22 mouse cellular contexts compared by ENCODE assay signal in the genomic region with DNA sequence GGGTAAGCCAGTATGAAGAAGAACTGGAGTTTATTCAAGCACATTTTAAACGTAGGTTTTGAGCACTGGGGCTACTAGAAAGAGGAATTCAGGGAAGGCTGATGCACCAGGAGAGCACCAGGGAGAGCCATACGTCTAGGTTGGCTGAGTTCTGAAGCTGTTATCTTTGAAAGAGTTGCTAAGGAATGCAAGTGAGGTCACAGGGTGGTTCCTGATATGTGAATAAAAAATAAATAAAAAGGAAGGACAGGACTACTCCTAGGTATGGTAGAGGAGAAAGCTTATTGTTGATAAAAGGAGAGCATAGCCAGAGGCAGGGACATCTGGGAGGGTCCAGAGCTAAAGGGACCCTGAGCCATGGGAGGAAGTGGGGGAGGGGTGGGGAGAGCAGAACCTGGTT. TPM values are rescaled to one million over a fixed set of nuclear protein-coding genes. Genes with fewer than 3 reads are reported as not detected.
DNase-seq lines count a peak whose midpoint lies in the region; ATAC-seq and TF ChIP-seq lines count a peak whose summit lies in the region.
"Had no signal": no experiment of that assay in that cellular context is flagged by ENCODE, and none has a peak within 500 bp of the region (broad histone marks: within the 10 kb centered on the region; RNA-seq: fewer than 3 reads in every experiment).

No protein-coding gene starts in this region.

- DNase-seq in lung, postnatal 0 days (ENCODE audit: low spot score) = peak; percentile 40
- no peak for DNase-seq in lung, postnatal 36 days
- DNase-seq in stomach, postnatal 0 days (ENCODE audit: low spot score) = no peak
- DNase-seq: adrenal gland, adult 2 months; adrenal gland, postnatal 10 days; adrenal gland, postnatal 25 days; cerebellum, adult 11 months; cerebellum, adult 18-20 months; cerebellum, adult 8-10 months; cerebellum, adult 9-11 months; cerebellum, postnatal 14 days; cerebellum, postnatal 36 days; embryo, embryonic 11 days; forebrain, postnatal 0 days had no signal

- no peak overlapping the region for H3K4me2 ChIP-seq in lung, postnatal 0 days (replicated peaks; ENCODE audit: low read depth, low read length)
- H3K4me2 ChIP-seq in stomach, embryonic 15.5 days = no peak overlapping the region
- no peak overlapping the region for H3K4me2 ChIP-seq in stomach, postnatal 0 days (replicated peaks; ENCODE audit: low read depth)
- no peak overlapping the region for H3K4me2 ChIP-seq in forebrain, embryonic 15.5 days (replicated peaks)
- H3K4me2 ChIP-seq: embryonic facial prominence, embryonic 13.5 days; embryonic facial prominence, embryonic 15.5 days; forebrain, embryonic 12.5 days had no signal

- no peaks in the 10 kb centered on the region for H3K36me3 ChIP-seq in lung, postnatal 0 days (ENCODE audit: insufficient read depth, low read length)
- no peaks in the 10 kb centered on the region for H3K36me3 ChIP-seq in stomach, embryonic 15.5 days
- no peaks in the 10 kb centered on the region for H3K36me3 ChIP-seq in stomach, postnatal 0 days (ENCODE audit: control insufficient read depth, insufficient read depth, low read length)
- no peaks in the 10 kb centered on the region for H3K36me3 ChIP-seq in forebrain, embryonic 15.5 days
- H3K36me3 ChIP-seq: embryonic facial prominence, embryonic 15.5 days; forebrain, embryonic 10.5 days; forebrain, embryonic 12.5 days had no signal

- H3K4me3 ChIP-seq in lung, postnatal 0 days (ENCODE audit: low read depth, low read length) = no peak overlapping the region
- no peak overlapping the region for H3K4me3 ChIP-seq in stomach, embryonic 15.5 days (replicated peaks)
- H3K4me3 ChIP-seq in stomach, postnatal 0 days (ENCODE audit: low read depth, low read length) = no peak overlapping the region
- no peak overlapping the region for H3K4me3 ChIP-seq in forebrain, embryonic 15.5 days
- H3K4me3 ChIP-seq: embryonic facial prominence, embryonic 13.5 days; embryonic facial prominence, embryonic 15.5 days; erythroblast, embryonic 14.5 days; forebrain, embryonic 10.5 days; forebrain, embryonic 12.5 days had no signal

- no peaks in the 10 kb centered on the region for H3K27me3 ChIP-seq in lung, postnatal 0 days (replicated peaks; ENCODE audit: insufficient read depth, low read length)
- no peaks in the 10 kb centered on the region for H3K27me3 ChIP-seq in stomach, embryonic 15.5 days (replicated peaks)
- H3K27me3 ChIP-seq in stomach, postnatal 0 days (ENCODE audit: control insufficient read depth, insufficient read depth, low read length) = no peaks in the 10 kb centered on the region
- no peaks in the 10 kb centered on the region for H3K27me3 ChIP-seq in forebrain, embryonic 15.5 days
- H3K27me3 ChIP-seq: embryonic facial prominence, embryonic 13.5 days; embryonic facial prominence, embryonic 15.5 days; forebrain, embryonic 12.5 days had no signal

- no peaks in the 10 kb centered on the region for H3K9me3 ChIP-seq in lung, postnatal 0 days (ENCODE audit: low read length)
- H3K9me3 ChIP-seq in stomach, embryonic 15.5 days = no peaks in the 10 kb centered on the region
- H3K9me3 ChIP-seq in stomach, postnatal 0 days (ENCODE audit: control insufficient read depth, low read length) = no peaks in the 10 kb centered on the region
- H3K9me3 ChIP-seq in forebrain, embryonic 15.5 days = no peaks in the 10 kb centered on the region
- H3K9me3 ChIP-seq: embryonic facial prominence, embryonic 13.5 days; embryonic facial prominence, embryonic 15.5 days; forebrain, embryonic 10.5 days; forebrain, embryonic 12.5 days had no signal

- peak; percentile 17; the same call in 1 of the 2 replicates for TF ChIP-seq EP300 in lung, postnatal 0 days (IDR thresholded peaks at IDR 0.05)
- no peak for TF ChIP-seq EP300 in stomach, postnatal 0 days (optimal IDR thresholded peaks at IDR 0.05)

- H3K9ac ChIP-seq in lung, postnatal 0 days (replicated peaks; ENCODE audit: low read depth) = no peak overlapping the region
- no peak overlapping the region for H3K9ac ChIP-seq in stomach, embryonic 15.5 days
- H3K9ac ChIP-seq in stomach, postnatal 0 days (ENCODE audit: low read length) = no peak overlapping the region
- no peak overlapping the region for H3K9ac ChIP-seq in forebrain, embryonic 15.5 days (replicated peaks)
- H3K9ac ChIP-seq: embryonic facial prominence, embryonic 13.5 days; embryonic facial prominence, embryonic 15.5 days; forebrain, embryonic 12.5 days; forebrain, postnatal 0 days had no signal

- TF ChIP-seq CTCF in lung, postnatal 0 days (IDR thresholded peaks at IDR 0.05) = 0 out of 2 replicates have a peak, but pooled peaks have one; percentile 6
- TF ChIP-seq CTCF in stomach, postnatal 0 days (IDR thresholded peaks at IDR 0.05; ENCODE audit: low read depth) = peak; percentile 1; the same call in 1 of the 2 replicates

- WGBS in lung, postnatal 0 days = 19% methylated on average over 2 of the region's 2 CpGs
- WGBS in stomach, embryonic 15.5 days = 24% methylated on average over 2 of the region's 2 CpGs
- WGBS in stomach, postnatal 0 days = 35% methylated on average over 2 of the region's 2 CpGs
- 51% methylated on average over 2 of the region's 2 CpGs for WGBS in forebrain, embryonic 15.5 days

- ATAC-seq in lung, postnatal 0 days = peak; percentile 71
- 0 out of 2 replicates have a peak, but pooled peaks have one; percentile 31 for ATAC-seq in stomach, embryonic 15.5 days (ENCODE audit: insufficient read depth, low FRiP score, low read depth)
- peak; percentile 82 for ATAC-seq in stomach, postnatal 0 days (ENCODE audit: low FRiP score, low TSS enrichment)
- ATAC-seq in forebrain, embryonic 15.5 days (replicated peaks) = no peak
- ATAC-seq: forebrain, embryonic 14.5 days; forebrain, postnatal 0 days had no signal

- no peaks in the 10 kb centered on the region for H3K4me1 ChIP-seq in lung, postnatal 0 days (ENCODE audit: insufficient read depth, low read depth, low read length)
- H3K4me1 ChIP-seq in stomach, embryonic 15.5 days = no peaks in the 10 kb centered on the region
- H3K4me1 ChIP-seq in stomach, postnatal 0 days (replicated peaks; ENCODE audit: control insufficient read depth, insufficient read depth) = no peaks in the 10 kb centered on the region
- no peaks in the 10 kb centered on the region for H3K4me1 ChIP-seq in forebrain, embryonic 15.5 days
- H3K4me1 ChIP-seq: embryonic facial prominence, embryonic 13.5 days; embryonic facial prominence, embryonic 15.5 days; forebrain, embryonic 10.5 days; forebrain, embryonic 12.5 days had no signal

- H3K27ac ChIP-seq in lung, postnatal 0 days (ENCODE audit: low read length) = no peak overlapping the region
- H3K27ac ChIP-seq in stomach, embryonic 15.5 days = no peak overlapping the region
- H3K27ac ChIP-seq in stomach, postnatal 0 days (replicated peaks) = no peak overlapping the region
- H3K27ac ChIP-seq in forebrain, embryonic 15.5 days (replicated peaks) = no peak overlapping the region
- H3K27ac ChIP-seq: embryonic facial prominence, embryonic 13.5 days; embryonic facial prominence, embryonic 15.5 days; forebrain, embryonic 10.5 days; forebrain, embryonic 12.5 days had no signal

RNA-seq across cellular contexts. Expression of a gene that starts 23.7 kb away (rescaled TPM):
- polyA plus RNA-seq in lung, postnatal 0 days (2015; fragmentation: Nextera tagmentation; extraction: Ambion mirVana) = 4.3 and 6.4 TPM in 2 replicates
- polyA plus RNA-seq in stomach, embryonic 15.5 days (2015; fragmentation: Nextera tagmentation; extraction: Ambion mirVana) = 7.3 and 7.6 TPM in 2 replicates
- 3.3 and 4.0 TPM in 2 replicates for polyA plus RNA-seq in stomach, postnatal 0 days (2015; fragmentation: Nextera tagmentation; extraction: Ambion mirVana)
- 6.2 and 6.8 TPM in 2 replicates for polyA plus RNA-seq in forebrain, embryonic 15.5 days (2015; fragmentation: Nextera tagmentation; extraction: Ambion mirVana)
- polyA plus RNA-seq: adrenal gland, adult 2 months; erythroblast, embryonic 14.5 days had no signal
